Mouse (Mus musculus) thymus, adult 2 months (tissue): ENCODE data around the gene Fgfr2.

Source experiments
- CTCF ChIP-seq: fragments of 200-500 bp; IDR thresholded peaks from 2 replicates; pipeline ENCODE4 v1.5.1; 2012; ENCODE audit warnings: mild to moderate bottlenecking, control low read depth, low read length, moderate library complexity, borderline replicate concordance; ENCODE audit not compliant: control insufficient read depth, poor library complexity, insufficient read depth; ENCODE audit errors: extremely low read depth
- POLR2A ChIP-seq: fragments of 200-500 bp; IDR thresholded peaks from 2 replicates; pipeline ENCODE4 v1.6.1; 2012; ENCODE audit warnings: mild to moderate bottlenecking, low read length, control low read depth, moderate library complexity; ENCODE audit not compliant: control insufficient read depth, poor library complexity, insufficient read depth; ENCODE audit errors: extremely low read depth

DNA sequence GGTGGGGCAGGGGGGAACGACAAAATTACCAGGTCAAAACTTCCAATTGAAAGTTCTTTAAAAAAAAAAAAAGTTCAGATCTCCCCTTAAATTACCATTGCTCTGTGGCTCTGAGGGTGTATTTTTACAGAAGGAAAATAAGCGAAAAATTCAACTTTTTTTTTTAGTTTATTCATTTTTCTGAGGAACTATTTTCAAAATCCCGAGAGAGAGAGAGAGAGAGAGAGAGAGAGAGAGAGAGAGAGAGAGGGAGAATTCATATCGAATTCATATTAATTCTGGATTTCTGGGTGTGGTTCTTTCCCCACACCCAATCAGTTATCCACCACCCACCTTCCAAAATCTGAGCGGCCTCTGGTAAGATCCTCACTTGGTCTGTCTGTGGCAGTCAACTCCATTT is 1578.3 kb downstream of the Fgfr2 start:
- no peak for TF ChIP-seq CTCF
- no peak for TF ChIP-seq POLR2A
